Mouse (Mus musculus) kidney, postnatal 0 days (tissue): ENCODE results near the gene Aatf. TPM values are rescaled to one million over a fixed set of nuclear protein-coding genes. Genes with fewer than 3 reads are reported as not detected.

Experiments
- ATAC-seq: fragments of 200-750 bp; cut with Nextera tagmentation; replicated peaks from 2 replicates; pipeline ENCODE4 v1.8.0; 2017; ENCODE audit warnings: low read depth, moderate number of reproducible peaks, moderate TSS enrichment, moderate library complexity; ENCODE audit not compliant: low FRiP score
- DNase-seq: peaks from one replicate; pipeline ENCODE4 v3.0.0-alpha.2; 2016; ENCODE audit warnings: low spot score
- H3K27ac ChIP-seq: fragments of 300-500 bp; sonication (generic); 2 replicates; pipeline ENCODE4 v1.5.1; 2014; ENCODE audit warnings: mild to moderate bottlenecking
- H3K27me3 ChIP-seq: fragments of 300-500 bp; sonication (generic); 2 replicates; pipeline ENCODE4 v1.6.1; 2014; ENCODE audit warnings: low read length, mixed read lengths; ENCODE audit not compliant: insufficient read depth
- H3K36me3 ChIP-seq: fragments of 300-500 bp; sonication (generic); 2 replicates; pipeline ENCODE4 v1.6.1; 2014; ENCODE audit warnings: low read length, mixed read lengths; ENCODE audit not compliant: insufficient read depth
- H3K4me1 ChIP-seq: fragments of 300-500 bp; sonication (generic); replicated peaks from 2 replicates; pipeline ENCODE4 v1.6.1; 2014; ENCODE audit warnings: antibody characterized with exemption, low read length, mixed read lengths; ENCODE audit not compliant: insufficient read depth
- H3K4me2 ChIP-seq: fragments of 300-500 bp; sonication (generic); 2 replicates; pipeline ENCODE4 v1.6.1; 2014; ENCODE audit warnings: mild to moderate bottlenecking, low read length, moderate library complexity, mixed read lengths
- H3K4me3 ChIP-seq: fragments of 300-500 bp; sonication (generic); replicated peaks from 2 replicates; pipeline ENCODE4 v1.5.1; 2014; ENCODE audit warnings: low read depth, low read length
- H3K9ac ChIP-seq: fragments of 300-500 bp; sonication (generic); 2 replicates; pipeline ENCODE4 v1.6.1; 2014; ENCODE audit warnings: low read depth, low read length
- H3K9me3 ChIP-seq: fragments of 300-500 bp; sonication (generic); replicated peaks from 2 replicates; pipeline ENCODE4 v1.6.1; 2016; ENCODE audit warnings: low read length, inconsistent platforms, mixed read lengths
- CTCF ChIP-seq: IDR thresholded peaks from 2 replicates; pipeline ENCODE4 v1.5.1; 2016; ENCODE audit warnings: antibody characterized with exemption, low read depth, mild to moderate bottlenecking, moderate library complexity
- WGBS: fragments of 180-500 bp; shearing (Covaris S2); extraction: QIAGEN DNeasy Blood & Tissue Kit; methylation state at CpG from one replicate; pipeline ENCODE4 v1.1.7; 2014; 5-methylcytosine and 5-hydroxymethylcytosine counted together
- polyA plus RNA-seq: library from polyadenylated mRNA; unstranded; fragments of >200 nt; fragmentation: Nextera tagmentation; extraction: Ambion mirVana; gene quantifications from 2 replicates; pipeline ENCODE4 v1.2.1, GENCODE M21; 2015

The Aatf gene
- polyA plus RNA-seq, 1 experiment from 2014 or later = 40.7 TPM

DNA sequence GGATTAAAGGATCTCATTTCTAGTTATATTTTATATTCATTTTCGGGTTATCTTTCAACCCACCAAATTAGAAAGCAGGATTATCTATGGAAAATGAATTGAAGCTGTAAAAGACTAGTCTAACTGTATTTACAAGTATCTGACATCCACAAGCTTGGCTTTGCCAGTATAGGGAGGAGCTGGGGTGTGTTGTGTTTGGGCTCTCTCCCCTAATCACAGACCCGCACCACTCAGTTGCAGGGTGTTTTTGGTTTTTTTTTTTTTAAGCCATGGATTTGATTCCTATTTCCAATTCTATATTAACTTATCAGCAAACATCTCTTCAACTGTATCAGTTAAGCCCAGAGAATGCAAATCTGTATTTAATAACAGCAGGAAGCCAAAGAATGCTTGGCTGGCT, 4.1 kb upstream of the Aatf start:
- no peaks in the 10 kb centered on the region for H3K36me3 ChIP-seq
- ATAC-seq (no peak), DNase-seq (no peak)
- H3K27ac ChIP-seq = no peak overlapping the region
- H3K4me1 ChIP-seq = no peaks in the 10 kb centered on the region
- no peak overlapping the region for H3K4me2 ChIP-seq
- TF ChIP-seq CTCF = no peak
- H3K4me3 ChIP-seq = no peak overlapping the region
- 23% methylated on average over 2 of the region's 2 CpGs for WGBS
- H3K9ac ChIP-seq = no peak overlapping the region
- H3K9me3 ChIP-seq = no peaks in the 10 kb centered on the region
- H3K27me3 ChIP-seq = peaks cover 30% of the 10 kb centered on the region

DNA sequence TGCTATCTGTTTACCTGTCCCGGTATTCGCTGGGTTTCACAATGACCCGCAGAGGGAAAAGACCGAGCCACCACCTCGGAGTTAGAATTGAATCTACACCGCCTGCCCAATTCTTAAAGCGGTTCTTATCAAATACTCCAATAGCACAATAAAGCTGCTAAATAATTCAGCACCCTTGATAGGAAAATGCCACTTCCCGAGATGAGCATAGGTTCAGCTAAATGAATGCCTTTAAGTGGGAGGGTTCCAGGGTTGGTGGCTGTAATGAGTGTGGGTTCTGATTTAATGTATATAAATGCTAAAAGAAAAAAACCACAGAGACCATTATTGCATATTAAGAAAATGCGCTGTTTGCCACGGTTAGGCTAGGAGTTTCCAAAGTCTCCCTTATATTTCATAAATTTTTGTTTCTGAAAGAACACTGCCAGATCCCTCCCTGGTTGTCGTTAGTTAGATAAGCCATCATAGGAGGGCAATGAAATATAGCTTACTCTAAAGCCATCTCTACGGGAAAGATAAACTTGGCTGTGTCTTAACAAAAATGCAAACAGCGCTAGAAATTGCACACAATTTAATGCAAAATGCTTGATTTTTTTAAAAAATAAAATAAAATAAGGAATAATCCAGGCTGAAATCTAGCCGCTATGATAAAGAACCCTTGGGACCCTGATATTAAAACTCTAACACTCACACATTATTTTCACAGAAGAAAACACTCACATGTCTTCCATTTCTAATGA, 3.3 kb upstream of the Aatf start:
- TF ChIP-seq CTCF = no peak
- H3K27me3 ChIP-seq = peaks cover 23% of the 10 kb centered on the region
- WGBS = 26% methylated on average over 14 of the region's 14 CpGs

DNA sequence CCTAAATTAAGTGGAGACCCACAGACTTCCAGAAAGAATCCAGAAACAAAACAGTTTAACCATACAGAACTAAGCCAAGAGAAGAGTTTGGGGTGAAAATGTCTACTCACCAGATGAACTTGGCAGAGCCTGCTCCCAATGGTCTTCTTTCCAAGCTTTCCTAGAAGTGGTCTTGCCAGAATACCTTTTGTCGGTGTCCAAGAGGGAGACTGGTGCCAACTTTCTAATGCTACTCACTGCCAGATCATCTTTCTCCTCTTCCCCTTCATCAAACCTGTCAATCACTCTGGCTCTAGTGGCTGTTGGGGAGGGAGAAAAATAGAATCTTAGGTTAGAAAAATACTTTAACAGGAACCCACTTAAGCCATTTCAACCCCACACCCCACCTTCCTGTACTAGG, 1.3 kb downstream of the Aatf start:
- H3K36me3 ChIP-seq = peaks cover 6% of the 10 kb centered on the region
- TF ChIP-seq CTCF = no peak
- no peak for ATAC-seq
- WGBS = 57% methylated on average over 1 of the region's 1 CpGs
- H3K4me1 ChIP-seq = no peaks in the 10 kb centered on the region
- H3K9me3 ChIP-seq = no peaks in the 10 kb centered on the region
- no peaks in the 10 kb centered on the region for H3K27me3 ChIP-seq
- H3K4me3 ChIP-seq = no peak overlapping the region
- H3K9ac ChIP-seq = no peak overlapping the region
- no peak overlapping the region for H3K27ac ChIP-seq
- H3K4me2 ChIP-seq = no peak overlapping the region
- DNase-seq = no peak

More for the DNA sequence above, 3.3 kb upstream of the Aatf start:
- Histone ChIP-seq H3K4me1 (no peaks in the 10 kb centered on the region), H3K27ac (no peak overlapping the region), H3K9me3 (no peaks in the 10 kb centered on the region), H3K4me3 (no peak overlapping the region), H3K4me2 (no peak overlapping the region), H3K9ac (no peak overlapping the region), H3K36me3 (no peaks in the 10 kb centered on the region)
- ATAC-seq = no peak
- no peak for DNase-seq

DNA sequence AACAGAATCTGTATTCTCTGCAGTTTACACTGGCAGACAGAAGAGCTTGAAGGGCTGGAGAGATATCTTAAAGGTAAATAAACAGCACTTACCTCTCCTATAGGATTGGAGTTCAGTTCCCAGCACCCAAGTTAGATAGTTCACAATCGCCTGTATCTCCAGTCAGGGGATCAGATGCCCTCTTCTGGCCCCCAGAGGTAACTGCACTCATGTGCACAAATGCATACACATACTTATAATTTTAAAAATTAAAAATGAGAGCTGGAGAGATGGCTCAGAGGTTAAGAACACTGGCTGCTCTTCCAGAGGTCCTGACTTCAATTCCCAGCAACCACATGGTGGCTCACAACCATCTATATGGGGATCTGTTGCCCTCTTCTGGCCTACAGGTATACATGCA, 9.0 kb downstream of the Aatf start:
- DNase-seq (no peak), ATAC-seq (no peak)
- H3K4me2 ChIP-seq = no peak overlapping the region
- H3K27me3 ChIP-seq = no peaks in the 10 kb centered on the region
- H3K36me3 ChIP-seq = 0 out of 2 replicates have a peak, but pooled peaks cover 9% of the 10 kb centered on the region
- no peaks in the 10 kb centered on the region for H3K4me1 ChIP-seq
- TF ChIP-seq CTCF = peak; percentile 37
- WGBS = 100% methylated on average over 1 of the region's 1 CpGs
- no peak overlapping the region for H3K9ac ChIP-seq
- H3K4me3 ChIP-seq = no peak overlapping the region
- H3K9me3 ChIP-seq = no peaks in the 10 kb centered on the region
- no peak overlapping the region for H3K27ac ChIP-seq

DNA sequence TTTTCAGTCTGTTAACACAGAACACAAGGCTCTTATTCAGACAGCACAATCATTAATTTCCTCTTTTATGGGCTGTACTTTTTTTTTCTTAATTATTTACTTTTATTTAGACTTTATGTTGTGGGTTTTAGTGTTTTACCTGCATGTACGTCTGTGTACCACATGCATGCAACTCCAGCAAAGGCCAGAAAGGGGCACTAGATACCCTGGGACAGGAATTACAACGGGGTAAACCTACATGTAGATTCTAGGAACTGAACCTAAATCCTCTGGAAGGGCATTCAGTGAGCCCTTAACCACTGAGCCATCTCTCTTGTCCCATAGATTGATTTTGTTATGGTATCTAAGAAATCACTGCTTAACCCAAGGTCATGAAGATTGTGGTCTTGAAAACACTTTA, 15.4 kb downstream of the Aatf start:
- no peak overlapping the region for H3K4me3 ChIP-seq
- H3K4me2 ChIP-seq = no peak overlapping the region
- H3K4me1 ChIP-seq = no peaks in the 10 kb centered on the region
- no peaks in the 10 kb centered on the region for H3K27me3 ChIP-seq
- WGBS = 58% methylated on average over 2 of the region's 2 CpGs
- H3K36me3 ChIP-seq = 0 out of 2 replicates have a peak, but pooled peaks cover 3% of the 10 kb centered on the region
- no peak overlapping the region for H3K9ac ChIP-seq
- H3K27ac ChIP-seq = no peak overlapping the region
- H3K9me3 ChIP-seq = no peaks in the 10 kb centered on the region
- DNase-seq (no peak), ATAC-seq (no peak)
- peak; percentile 63 for TF ChIP-seq CTCF

DNA sequence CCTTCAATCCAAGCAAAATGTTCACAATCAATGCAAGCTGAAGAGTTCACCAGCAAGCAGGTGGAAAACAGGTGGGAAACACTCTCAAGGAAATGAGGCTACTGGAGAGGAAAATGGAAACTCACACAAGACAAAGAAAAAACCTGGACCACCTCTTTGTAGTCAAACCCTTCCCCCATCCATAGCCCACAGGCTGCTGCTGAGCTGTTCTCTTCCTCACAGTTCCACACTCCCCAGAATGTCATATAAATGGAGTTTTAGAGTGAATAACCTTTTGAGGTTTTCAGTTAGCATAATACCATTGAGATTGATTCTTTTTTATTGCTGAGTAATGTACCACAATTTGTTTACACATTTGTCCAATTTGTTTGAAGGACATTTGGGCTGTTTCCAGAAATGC, 16.4 kb downstream of the Aatf start:
- no peak for ATAC-seq
- Histone ChIP-seq H3K9me3 (no peaks in the 10 kb centered on the region), H3K27me3 (no peaks in the 10 kb centered on the region), H3K4me1 (no peaks in the 10 kb centered on the region), H3K27ac (no peak overlapping the region), H3K4me2 (no peak overlapping the region), H3K4me3 (no peak overlapping the region), H3K36me3 (0 out of 2 replicates have a peak, but pooled peaks cover 3% of the 10 kb centered on the region), H3K9ac (no peak overlapping the region)
- DNase-seq = no peak
- no peak for TF ChIP-seq CTCF

DNA sequence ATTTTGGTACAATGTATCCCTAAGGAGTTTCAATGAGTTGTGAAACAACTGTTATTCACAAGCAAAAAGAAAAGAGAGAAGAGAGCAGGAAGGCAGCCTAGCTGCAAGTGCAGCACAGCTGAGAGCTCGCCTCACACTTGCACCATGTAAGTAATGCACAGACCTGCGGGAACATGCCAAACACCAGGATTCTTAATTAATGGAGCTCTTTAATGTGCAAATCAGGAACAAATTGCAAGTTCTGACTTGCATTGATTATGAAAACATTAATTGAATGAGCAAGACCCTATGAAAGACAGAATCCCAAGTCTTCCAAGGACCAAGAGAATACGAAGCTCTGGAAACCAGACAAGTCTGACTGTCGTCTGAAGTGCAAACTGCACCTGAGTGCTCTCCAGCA, 17.5 kb downstream of the Aatf start:
- Histone ChIP-seq H3K9ac (no peak overlapping the region), H3K4me3 (no peak overlapping the region), H3K9me3 (no peaks in the 10 kb centered on the region), H3K27ac (no peak overlapping the region), H3K27me3 (no peaks in the 10 kb centered on the region), H3K4me1 (no peaks in the 10 kb centered on the region), H3K4me2 (no peak overlapping the region), H3K36me3 (peaks cover 14% of the 10 kb centered on the region)
- ATAC-seq (no peak), DNase-seq (no peak)
- no peak for TF ChIP-seq CTCF
- 65% methylated on average over 4 of the region's 4 CpGs for WGBS
